Mouse (Mus musculus) limb, embryonic 12.5 days (tissue): ENCODE results near the gene Shd. TPM values are rescaled to one million over a fixed set of nuclear protein-coding genes. Genes with fewer than 3 reads are reported as not detected.

ENCODE experiments used
- polyA plus RNA-seq: library from polyadenylated mRNA; unstranded; fragments of >200 nt; fragmentation: Nextera tagmentation; extraction: Ambion mirVana; gene quantifications from 2 replicates; pipeline ENCODE4 v1.2.1, GENCODE M21; 2016

Gene Shd
- polyA plus RNA-seq, 1 experiment from 2014 or later = 54.1 TPM

Other genes with a start within 250 kb of the Shd start
- gene Adgre4, start 220.5 kb upstream of the Shd start, polyA plus RNA-seq = 0.08 and 0.11 TPM in 2 replicates
- 10.2 and 10.8 TPM in 2 replicates for gene Zfp119a, start 91.5 kb upstream of the Shd start, polyA plus RNA-seq
- gene Zfp959, start 78.4 kb upstream of the Shd start, polyA plus RNA-seq = 14.1 and 14.3 TPM in 2 replicates
- 5.0 and 7.0 TPM in 2 replicates for gene Zfp119b, start 21.0 kb upstream of the Shd start, polyA plus RNA-seq
- 1.6 TPM in 2 replicates for gene Ebi3, start 17.8 kb upstream of the Shd start, polyA plus RNA-seq
- gene Yju2, start 11.4 kb upstream of the Shd start, polyA plus RNA-seq = 24.6 and 26.6 TPM in 2 replicates
- gene Fsd1, start 16.0 kb downstream of the Shd start, polyA plus RNA-seq = 42.4 and 43.2 TPM in 2 replicates
- 7.2 and 9.2 TPM in 2 replicates for gene Stap2, start 35.1 kb downstream of the Shd start, polyA plus RNA-seq
- gene Mpnd, start 35.2 kb downstream of the Shd start, polyA plus RNA-seq = 165 and 169 TPM in 2 replicates
- gene Sh3gl1, start 66.2 kb downstream of the Shd start, polyA plus RNA-seq = 171 and 175 TPM in 2 replicates
- 48.8 and 51.2 TPM in 2 replicates for gene Chaf1a, start 70.0 kb downstream of the Shd start, polyA plus RNA-seq
- gene Ubxn6, start 104.6 kb downstream of the Shd start, polyA plus RNA-seq = 42.0 and 46.4 TPM in 2 replicates
- 176 and 189 TPM in 2 replicates for gene Hdgfl2, start 109.2 kb downstream of the Shd start, polyA plus RNA-seq
- 0.12 and 0.23 TPM in 2 replicates for gene Plin4, start 139.3 kb downstream of the Shd start, polyA plus RNA-seq
- 0.10 TPM in 2 replicates for gene Plin5, start 147.1 kb downstream of the Shd start, polyA plus RNA-seq
- 0.24 TPM in 1 of 2 replicates, not detected in the other for gene Lrg1, start 151.5 kb downstream of the Shd start, polyA plus RNA-seq
- 3.1 and 3.3 TPM in 2 replicates for gene Sema6b, start 169.9 kb downstream of the Shd start, polyA plus RNA-seq
- 8.3 and 9.5 TPM in 2 replicates for gene Tnfaip8l1, start 192.0 kb downstream of the Shd start, polyA plus RNA-seq
- gene Mydgf, start 213.5 kb downstream of the Shd start, polyA plus RNA-seq = 69.3 and 78.4 TPM in 2 replicates
- 36.2 and 37.7 TPM in 2 replicates for gene Dpp9, start 248.4 kb downstream of the Shd start, polyA plus RNA-seq